Mouse (Mus musculus) lung, postnatal 0 days (tissue): ENCODE data around the gene Xlr5a.

Experiments
- CTCF ChIP-seq: IDR thresholded peaks from 2 replicates; pipeline ENCODE4 v1.5.1; 2016; ENCODE audit warnings: antibody characterized with exemption, mild to moderate bottlenecking
- EP300 ChIP-seq: IDR thresholded peaks from 2 replicates; pipeline ENCODE4 v1.6.1; 2016; ENCODE audit warnings: antibody characterized with exemption, mild to moderate bottlenecking, control low read depth

DNA sequence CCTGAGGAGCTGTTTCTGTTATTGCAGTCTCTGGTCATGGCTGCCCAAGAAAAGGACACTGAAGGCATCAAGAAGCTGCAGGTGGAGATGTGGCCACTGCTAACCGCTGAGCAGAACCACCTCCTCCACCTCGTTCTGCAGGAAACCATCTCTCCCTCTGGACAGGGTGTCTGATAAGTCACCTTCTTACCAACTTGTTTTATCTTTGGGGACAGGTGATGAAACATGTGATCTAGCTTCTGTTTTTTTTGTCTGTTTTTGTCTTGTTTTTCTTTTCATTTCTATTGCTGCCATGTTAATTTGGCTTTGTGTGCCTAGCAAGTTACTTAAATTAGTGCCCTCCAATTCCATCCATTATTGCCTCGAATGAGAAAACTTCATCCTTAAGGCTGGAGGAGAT is 63.5 kb downstream of the Xlr5a start:
- TF ChIP-seq CTCF, result no peak
- no peak for TF ChIP-seq EP300
